Mouse (Mus musculus) limb, embryonic 12.5 days (tissue): ENCODE results near the gene Scp2. TPM values are rescaled to one million over a fixed set of nuclear protein-coding genes. Genes with fewer than 3 reads are reported as not detected.
"Not testable (repeated sequence)": the region's sequence is repeated elsewhere in the genome, so short reads cannot be mapped to it uniquely, and the experiment has no call there.

ENCODE experiments used
- ATAC-seq: fragments of 200-750 bp; cut with Nextera tagmentation; 2 replicates; pipeline ENCODE4 v1.8.0; 2017; ENCODE audit warnings: low read depth, moderate TSS enrichment; ENCODE audit not compliant: insufficient number of reproducible peaks, insufficient read depth, low FRiP score, low TSS enrichment
- H3K27ac ChIP-seq: fragments of 300-500 bp; sonication (generic); 2 replicates; pipeline ENCODE4 v1.5.1; 2016; ENCODE audit warnings: mild to moderate bottlenecking, moderate library complexity
- H3K27me3 ChIP-seq: fragments of 300-500 bp; sonication (generic); 2 replicates; pipeline ENCODE4 v1.6.1; 2016; ENCODE audit warnings: mild to moderate bottlenecking, moderate library complexity
- H3K36me3 ChIP-seq: fragments of 300-500 bp; sonication (generic); 2 replicates; pipeline ENCODE4 v1.6.1; 2016; ENCODE audit warnings: mild to moderate bottlenecking, moderate library complexity
- H3K4me1 ChIP-seq: fragments of 300-500 bp; sonication (generic); replicated peaks from 2 replicates; pipeline ENCODE4 v1.6.1; 2016
- H3K4me2 ChIP-seq: fragments of 300-500 bp; sonication (generic); 2 replicates; pipeline ENCODE4 v1.6.1; 2016; ENCODE audit warnings: mild to moderate bottlenecking, moderate library complexity
- H3K4me3 ChIP-seq: fragments of 300-500 bp; sonication (generic); replicated peaks from 2 replicates; pipeline ENCODE4 v1.5.1; 2016; ENCODE audit warnings: mild to moderate bottlenecking
- H3K9ac ChIP-seq: fragments of 300-500 bp; sonication (generic); replicated peaks from 2 replicates; pipeline ENCODE4 v1.6.1; 2016; ENCODE audit warnings: mild to moderate bottlenecking, moderate library complexity
- H3K9me3 ChIP-seq: fragments of 300-500 bp; sonication (generic); 2 replicates; pipeline ENCODE4 v1.6.1; 2016; ENCODE audit warnings: mild to moderate bottlenecking, moderate library complexity
- WGBS: fragments of 180-500 bp; shearing (Covaris S2); methylation state at CpG from one replicate; pipeline ENCODE4 v1.1.7; 2016; 5-methylcytosine and 5-hydroxymethylcytosine counted together
- polyA plus RNA-seq: library from polyadenylated mRNA; unstranded; fragments of >200 nt; fragmentation: Nextera tagmentation; extraction: Ambion mirVana; gene quantifications from 2 replicates; pipeline ENCODE4 v1.2.1, GENCODE M21; 2016

The Scp2 gene
- polyA plus RNA-seq, 1 experiment from 2014 or later = 136 TPM

DNA sequence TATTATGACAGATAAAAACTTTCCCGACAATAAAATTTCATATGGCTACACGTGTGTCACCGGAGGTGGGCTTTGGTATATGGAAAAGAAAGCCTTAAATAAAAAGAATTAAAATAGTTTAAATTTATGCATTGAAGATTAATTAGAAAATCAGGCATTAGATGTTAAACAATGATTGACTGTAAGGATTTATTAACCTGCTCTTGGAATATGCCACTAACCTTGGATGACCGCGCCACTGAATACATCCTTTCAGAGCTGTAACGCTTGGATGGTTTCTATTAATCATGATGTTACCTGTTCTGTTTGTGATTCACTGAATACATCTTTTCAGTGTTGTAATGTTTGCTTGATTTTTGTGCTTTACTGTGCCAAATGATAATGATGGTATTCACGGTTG lies 35.1 kb downstream of the Scp2 start:
- H3K4me1 ChIP-seq = no peaks in the 10 kb centered on the region
- H3K27me3 ChIP-seq = no peaks in the 10 kb centered on the region
- WGBS = 95% methylated on average over 7 of the region's 7 CpGs
- H3K4me2 ChIP-seq = no peak overlapping the region
- ATAC-seq = no peak
- no peak overlapping the region for H3K27ac ChIP-seq
- H3K36me3 ChIP-seq = peaks cover 14% of the 10 kb centered on the region; the same call in 1 of the 2 replicates
- no peak overlapping the region for H3K4me3 ChIP-seq
- no peaks in the 10 kb centered on the region for H3K9me3 ChIP-seq
- no peak overlapping the region for H3K9ac ChIP-seq

DNA sequence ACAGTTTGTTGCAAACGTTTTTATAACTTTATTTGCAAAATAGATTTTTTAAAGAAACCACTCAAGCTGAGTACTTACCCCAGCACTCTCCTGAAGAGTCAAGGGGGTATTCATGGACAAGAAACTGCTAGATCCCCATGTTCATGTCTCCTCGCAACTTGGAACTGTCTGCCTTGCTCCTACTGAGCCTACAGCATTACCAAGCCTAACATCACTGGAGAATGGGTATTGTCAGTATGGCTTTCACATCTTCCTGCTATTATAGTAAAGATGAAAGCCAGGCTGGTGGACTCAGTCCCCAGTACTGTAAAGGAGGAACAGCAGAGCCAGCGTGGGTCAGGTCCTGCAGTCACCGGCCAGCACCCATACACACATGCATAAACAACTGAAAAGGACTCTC lies 48.5 kb downstream of the Scp2 start, which contains the start of gene Podn:
Podn (minus strand) TSS at position 101 of the 400 bp plus-strand sequence.
- Histone ChIP-seq H3K4me1 (no peaks in the 10 kb centered on the region), H3K27ac (no peak within 1 kb of the TSS), H3K4me3 (no peak within 1 kb of the TSS), H3K9ac (no peak within 1 kb of the TSS), H3K27me3 (no peaks in the 10 kb centered on the region), H3K4me2 (no peak within 1 kb of the TSS), H3K9me3 (no peaks in the 10 kb centered on the region), H3K36me3 (peaks cover 13% of the 10 kb centered on the region; the same call in 1 of the 2 replicates)
- 75% methylated on average over 4 of the region's 4 CpGs for WGBS
- ATAC-seq = no peak

DNA sequence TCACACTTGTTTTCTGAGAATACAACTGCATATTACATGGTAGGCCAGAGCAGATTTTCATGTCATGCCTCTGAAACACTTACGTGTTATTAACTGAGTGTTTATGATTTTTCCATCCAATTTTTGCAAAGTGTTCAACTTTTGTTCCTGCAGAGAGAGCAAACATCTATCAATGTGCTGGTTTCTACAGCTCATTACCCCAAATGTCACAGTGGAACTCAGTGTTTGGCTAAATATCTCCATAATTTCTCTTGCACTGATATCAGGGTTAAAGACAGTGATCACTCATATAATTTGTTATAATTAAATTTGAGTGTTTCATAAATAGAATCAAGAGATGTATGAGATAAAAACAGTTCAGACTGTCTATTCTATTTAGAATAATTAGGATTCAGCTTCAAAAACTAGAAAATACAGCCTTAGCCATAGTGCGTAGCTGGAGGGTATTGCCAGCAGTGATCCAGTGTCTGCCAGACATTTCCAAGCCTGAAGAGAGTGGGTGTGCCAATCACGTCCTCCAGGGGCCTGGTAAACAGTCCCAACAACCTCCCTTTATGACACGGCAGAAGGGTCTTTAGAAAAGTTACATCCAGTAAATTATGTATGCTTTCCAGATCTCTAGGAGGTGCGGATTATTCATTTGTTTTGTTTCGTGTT lies 51.9 kb downstream of the Scp2 start:
- Histone ChIP-seq H3K36me3 (peaks cover 24% of the 10 kb centered on the region; the same call in 1 of the 2 replicates), H3K4me2 (no peak overlapping the region), H3K9me3 (no peaks in the 10 kb centered on the region), H3K4me3 (no peak overlapping the region), H3K27ac (no peak overlapping the region), H3K27me3 (no peaks in the 10 kb centered on the region), H3K9ac (no peak overlapping the region), H3K4me1 (no peaks in the 10 kb centered on the region)
- no peak for ATAC-seq
- 85% methylated on average over 6 of the region's 6 CpGs for WGBS

DNA sequence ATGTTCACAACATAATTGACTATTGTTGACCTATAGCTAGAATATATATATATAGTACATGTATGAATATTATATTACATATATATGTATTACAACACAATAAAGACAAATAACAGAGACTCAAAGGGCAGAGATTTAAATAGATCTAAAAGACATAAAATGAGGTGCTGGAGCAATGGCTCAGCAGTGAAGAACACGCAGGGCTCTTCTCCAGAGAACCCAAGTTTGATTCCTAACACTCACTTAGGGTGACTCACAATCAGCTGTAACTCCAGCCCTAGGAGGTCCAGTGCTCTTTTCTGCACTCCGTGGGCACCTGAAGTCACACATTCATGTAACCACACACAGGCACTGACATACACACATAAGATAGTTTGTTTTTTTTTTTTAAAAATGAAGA lies 60.8 kb downstream of the Scp2 start:
- Histone ChIP-seq H3K27me3 (no peaks in the 10 kb centered on the region), H3K9me3 (no peaks in the 10 kb centered on the region), H3K4me1 (peaks cover 6% of the 10 kb centered on the region; the same call in 1 of the 2 replicates), H3K9ac (no peak overlapping the region), H3K36me3 (no peaks in the 10 kb centered on the region), H3K27ac (no peak overlapping the region), H3K4me3 (no peak overlapping the region), H3K4me2 (no peak overlapping the region)
- ATAC-seq = no peak
- 94% methylated on average over 2 of the region's 2 CpGs for WGBS

DNA sequence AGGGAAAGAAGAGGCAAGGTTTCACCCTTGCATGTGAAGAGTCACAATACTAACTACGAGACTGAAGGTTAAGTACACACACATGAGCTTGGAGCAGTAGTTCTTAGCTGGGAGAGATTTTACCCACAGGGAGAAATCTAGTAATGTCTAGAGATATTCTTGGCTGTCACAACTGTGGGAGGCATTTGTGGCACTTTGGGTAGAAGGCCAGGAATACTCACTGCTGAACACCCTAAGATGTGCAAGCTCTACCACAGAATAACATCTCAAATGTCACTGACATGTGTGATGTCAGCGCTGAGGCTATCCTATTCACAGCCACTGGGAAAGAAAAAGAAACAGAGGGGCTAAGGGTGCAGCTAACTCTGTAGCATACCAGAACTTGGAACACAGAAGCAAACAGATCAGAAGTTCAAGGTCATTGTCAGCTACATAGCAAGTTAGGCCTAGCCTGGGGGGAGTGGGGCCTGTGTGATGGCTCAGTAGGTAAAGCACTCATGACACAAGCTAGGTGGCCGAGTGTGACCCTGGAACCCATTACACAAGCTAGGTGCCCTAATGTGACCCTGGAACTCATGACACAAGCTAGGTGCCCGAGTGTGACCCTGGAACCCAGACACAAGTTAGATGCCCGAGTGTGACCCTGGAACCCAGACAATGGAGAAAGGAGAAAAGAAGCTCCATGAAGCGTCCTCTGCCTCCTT lies 61.6 kb downstream of the Scp2 start:
- no peak overlapping the region for H3K27ac ChIP-seq
- H3K4me2 ChIP-seq = no peak overlapping the region
- WGBS = 83% methylated on average over 6 of the region's 6 CpGs
- H3K36me3 ChIP-seq = no peaks in the 10 kb centered on the region
- no peak overlapping the region for H3K9ac ChIP-seq
- H3K4me1 ChIP-seq = peaks cover 6% of the 10 kb centered on the region; the same call in 1 of the 2 replicates
- H3K27me3 ChIP-seq = no peaks in the 10 kb centered on the region
- H3K4me3 ChIP-seq = no peak overlapping the region
- no peak for ATAC-seq
- H3K9me3 ChIP-seq = no peaks in the 10 kb centered on the region

DNA sequence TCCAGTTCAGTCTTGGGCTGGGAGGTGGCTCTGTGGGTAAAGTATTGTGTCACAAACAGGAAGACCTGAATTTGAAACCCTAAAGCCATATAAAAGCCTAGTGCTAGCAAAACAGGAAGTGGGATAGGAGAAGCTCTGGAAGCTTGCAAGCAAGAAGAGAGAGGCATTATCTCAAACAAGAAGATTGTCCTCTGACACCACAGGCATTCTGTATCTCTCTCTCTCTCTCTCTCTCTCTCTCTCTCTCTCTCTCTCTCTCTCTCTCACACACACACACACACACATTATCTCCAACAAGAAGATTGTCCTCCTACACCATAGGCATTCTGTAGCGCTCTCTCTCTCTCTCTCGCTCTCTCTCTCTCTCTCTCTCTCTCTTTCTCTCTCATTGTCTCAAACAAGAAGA lies 62.4 kb downstream of the Scp2 start:
- Histone ChIP-seq H3K36me3 (no peaks in the 10 kb centered on the region), H3K4me1 (peaks cover 6% of the 10 kb centered on the region; the same call in 1 of the 2 replicates), H3K4me2 (no peak overlapping the region), H3K4me3 (no peak overlapping the region), H3K27ac (no peak overlapping the region), H3K9ac (no peak overlapping the region), H3K27me3 (no peaks in the 10 kb centered on the region), H3K9me3 (no peaks in the 10 kb centered on the region)
- no peak for ATAC-seq
- 88% methylated on average over 2 of the region's 2 CpGs for WGBS

DNA sequence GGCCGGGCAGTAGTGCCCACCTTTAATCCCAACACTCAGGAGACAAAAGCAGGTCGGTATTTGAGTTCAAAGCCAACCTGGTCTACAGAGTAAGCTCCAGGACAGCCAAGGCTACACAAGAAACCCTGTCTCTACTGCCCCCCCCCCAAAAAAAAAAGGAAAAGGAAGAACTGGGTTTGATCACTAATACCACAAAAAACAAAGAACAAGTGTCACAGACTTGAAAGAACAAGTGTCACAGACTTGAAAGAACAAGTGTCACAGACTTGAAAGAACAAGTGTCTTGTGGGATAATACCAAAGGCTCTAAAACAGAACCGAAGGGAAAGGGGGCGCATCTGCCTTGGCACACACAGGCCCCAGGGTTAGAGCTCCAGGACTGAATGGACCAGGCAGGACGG lies 63.9 kb downstream of the Scp2 start:
- no peak overlapping the region for H3K27ac ChIP-seq
- no peak overlapping the region for H3K9ac ChIP-seq
- no peaks in the 10 kb centered on the region for H3K9me3 ChIP-seq
- peaks cover 6% of the 10 kb centered on the region; the same call in 1 of the 2 replicates for H3K4me1 ChIP-seq
- WGBS = 75% methylated on average over 5 of the region's 5 CpGs
- no peak overlapping the region for H3K4me2 ChIP-seq
- no peaks in the 10 kb centered on the region for H3K27me3 ChIP-seq
- no peak for ATAC-seq
- no peaks in the 10 kb centered on the region for H3K36me3 ChIP-seq
- no peak overlapping the region for H3K4me3 ChIP-seq

DNA sequence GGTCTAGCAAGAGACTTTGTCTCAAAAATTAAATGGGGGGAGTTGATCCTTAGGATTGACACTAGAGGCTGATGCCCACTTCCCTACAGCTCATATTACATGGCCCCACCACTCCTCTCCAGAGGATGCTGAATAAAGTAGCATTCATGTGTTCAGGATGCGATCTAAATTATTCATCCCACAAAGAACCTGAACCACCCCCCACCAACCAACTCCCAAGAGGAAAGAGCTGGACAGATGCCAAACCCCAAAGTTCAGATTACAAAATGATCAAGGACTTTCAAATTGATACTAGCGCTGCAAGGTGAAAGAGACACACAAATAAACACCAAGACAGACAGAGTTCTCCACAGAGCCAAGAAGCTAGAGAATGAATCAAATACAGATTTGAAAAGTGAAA lies 65.0 kb downstream of the Scp2 start:
- 77% methylated on average over 2 of the region's 2 CpGs for WGBS
- no peaks in the 10 kb centered on the region for H3K36me3 ChIP-seq
- no peak overlapping the region for H3K4me3 ChIP-seq
- H3K4me1 ChIP-seq = peaks cover 6% of the 10 kb centered on the region; the same call in 1 of the 2 replicates
- ATAC-seq = no peak
- H3K27ac ChIP-seq = no peak overlapping the region
- no peak overlapping the region for H3K9ac ChIP-seq
- no peaks in the 10 kb centered on the region for H3K9me3 ChIP-seq
- H3K27me3 ChIP-seq = no peaks in the 10 kb centered on the region
- no peak overlapping the region for H3K4me2 ChIP-seq

DNA sequence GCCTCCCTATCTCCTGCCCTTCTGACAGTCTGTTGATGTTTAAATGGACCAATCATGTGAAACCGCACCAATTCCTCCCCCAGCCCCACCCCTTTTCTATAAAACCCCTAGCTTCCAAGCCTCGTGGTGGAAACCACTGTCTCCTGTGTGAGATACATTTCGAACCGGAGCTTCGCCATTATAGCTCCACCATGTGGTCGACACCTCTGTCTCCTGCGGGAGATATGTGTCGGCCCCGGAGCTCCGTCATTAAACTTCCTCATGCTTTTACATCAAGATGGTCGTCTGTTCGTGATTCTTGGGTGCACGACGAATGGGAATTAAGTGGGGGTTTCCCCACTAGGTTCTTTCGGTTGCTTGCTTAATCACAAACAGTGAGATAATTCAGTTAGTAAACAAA lies 65.6 kb downstream of the Scp2 start:
- H3K27me3 ChIP-seq, H3K36me3 ChIP-seq, H3K9me3 ChIP-seq, ATAC-seq, H3K27ac ChIP-seq, H3K4me3 ChIP-seq, H3K4me2 ChIP-seq, H3K9ac ChIP-seq, H3K4me1 ChIP-seq: not testable (repeated sequence)
- 85% methylated on average over 15 of the region's 15 CpGs for WGBS

DNA sequence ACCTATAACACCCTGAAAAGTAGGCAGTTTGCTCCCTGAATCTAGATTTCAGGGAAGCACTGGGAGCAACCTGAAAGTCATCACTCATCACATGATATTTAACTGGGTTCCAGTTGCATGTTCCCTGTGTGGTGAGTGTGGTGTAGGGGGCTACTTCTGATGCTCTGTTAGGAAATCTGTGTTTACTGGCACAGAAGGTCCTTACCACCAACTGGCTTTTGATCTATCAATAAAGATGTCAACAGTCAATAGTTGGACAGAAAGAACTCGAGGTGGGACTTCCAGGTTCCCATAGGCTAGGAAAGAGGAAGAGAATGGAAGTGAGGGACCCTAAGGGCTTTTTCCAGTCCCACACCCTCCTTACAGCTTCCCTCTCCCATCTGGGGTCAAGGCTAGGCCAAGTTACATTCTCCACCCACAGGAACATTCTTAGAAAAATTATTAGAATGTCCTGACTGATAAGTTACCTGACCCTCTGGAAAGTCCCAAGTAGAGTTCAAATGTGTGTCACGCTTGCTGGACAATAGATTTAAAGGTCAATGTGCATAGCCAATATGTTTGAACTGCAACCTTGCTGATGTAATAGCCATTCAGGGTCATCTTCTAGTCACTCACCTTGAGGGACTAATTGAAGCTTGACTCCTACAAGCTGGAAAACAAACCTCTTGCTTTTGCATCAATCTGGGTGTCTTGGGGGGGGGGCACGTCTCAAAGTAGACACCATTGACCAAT lies 67.4 kb downstream of the Scp2 start:
- Histone ChIP-seq H3K4me1 (peaks cover 6% of the 10 kb centered on the region; the same call in 1 of the 2 replicates), H3K36me3 (no peaks in the 10 kb centered on the region), H3K27ac (no peak overlapping the region), H3K9ac (no peak overlapping the region), H3K4me3 (no peak overlapping the region), H3K27me3 (no peaks in the 10 kb centered on the region), H3K9me3 (no peaks in the 10 kb centered on the region), H3K4me2 (no peak overlapping the region)
- 75% methylated on average over 3 of the region's 3 CpGs for WGBS
- ATAC-seq = no peak

DNA sequence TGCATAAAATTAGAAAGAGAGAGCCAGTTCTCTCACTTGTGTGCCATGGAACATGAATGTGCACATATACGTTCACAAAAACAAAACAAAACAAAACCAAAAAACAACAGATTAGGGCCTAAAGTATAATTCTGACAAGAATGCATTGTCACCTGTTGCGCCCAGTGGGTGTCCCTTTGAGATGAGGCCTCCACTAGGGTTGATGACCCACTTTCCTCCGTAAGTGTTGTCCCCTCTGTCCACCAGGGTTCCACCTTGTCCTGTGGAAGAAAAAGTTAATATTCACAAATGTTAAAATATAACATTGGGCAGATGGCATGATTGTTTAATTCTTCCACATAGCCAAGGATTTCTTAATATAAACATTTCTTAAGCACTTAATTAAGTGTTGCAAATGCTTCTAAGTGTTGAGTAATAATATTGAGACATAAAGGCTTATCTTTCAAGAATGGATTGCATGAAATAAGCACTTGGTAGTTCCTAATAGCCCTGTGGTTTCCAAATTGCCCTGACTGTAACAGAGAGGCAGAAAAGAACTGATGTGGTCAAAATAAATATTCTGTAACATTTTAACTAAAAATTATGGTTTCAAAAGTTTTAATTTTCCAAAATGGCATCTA lies 70.5 kb downstream of the Scp2 start:
- H3K4me2 ChIP-seq = no peak overlapping the region
- H3K4me1 ChIP-seq = peaks cover 13% of the 10 kb centered on the region
- H3K27ac ChIP-seq = no peak overlapping the region
- no peak overlapping the region for H3K4me3 ChIP-seq
- WGBS = 86% methylated on average over 3 of the region's 3 CpGs
- H3K9ac ChIP-seq = no peak overlapping the region
- no peaks in the 10 kb centered on the region for H3K27me3 ChIP-seq
- H3K36me3 ChIP-seq = no peaks in the 10 kb centered on the region
- no peaks in the 10 kb centered on the region for H3K9me3 ChIP-seq
- ATAC-seq = no peak
